In genomic region chr8:89046226-89046625, GRCm38 (mm10) we compare ENCODE assay signal across 9 mouse cellular contexts. TPM values are rescaled to one million over a fixed set of nuclear protein-coding genes. Genes with fewer than 3 reads are reported as not detected.
A peak's percentile ranks its signal among the peaks of the same experiment; 100 is the strongest.
DNase-seq lines count a peak whose midpoint lies in the region; ATAC-seq lines count a peak whose summit lies in the region.
"Had no signal": no experiment of that assay in that cellular context is flagged by ENCODE, and none has a peak within 500 bp of the region (broad histone marks: within the 10 kb centered on the region; RNA-seq: fewer than 3 reads in every experiment).

No protein-coding gene starts in this region.

- peak overlapping the region; percentile 92 for H3K4me2 ChIP-seq in heart, embryonic 13.5 days
- no peak overlapping the region; the same call in 1 of the 2 replicates for H3K4me2 ChIP-seq in intestine, embryonic 16.5 days (ENCODE audit: low read depth, low read length)
- H3K4me2 ChIP-seq in liver, embryonic 15.5 days: peak overlapping the region; percentile 54

- H3K9me3 ChIP-seq in heart, embryonic 13.5 days: no peaks in the 10 kb centered on the region
- H3K9me3 ChIP-seq in embryonic facial prominence, embryonic 10.5 days: no peaks in the 10 kb centered on the region
- no peaks in the 10 kb centered on the region for H3K9me3 ChIP-seq in intestine, embryonic 16.5 days (ENCODE audit: control insufficient read depth, low read length)
- no peaks in the 10 kb centered on the region for H3K9me3 ChIP-seq in liver, embryonic 15.5 days (replicated peaks)

- intact Hi-C loops in heart, postnatal 10 days (cut with DNase I): loop anchor here (10.0 kb wide), 1 partner anchor 529 kb away; no protein-coding TSS in a partner anchor

- peaks cover 81% of the 10 kb centered on the region for H3K27me3 ChIP-seq in heart, embryonic 13.5 days (replicated peaks)
- peaks cover 85% of the 10 kb centered on the region for H3K27me3 ChIP-seq in embryonic facial prominence, embryonic 10.5 days (replicated peaks; ENCODE audit: low read depth, poor library complexity, severe bottlenecking)
- peaks cover 72% of the 10 kb centered on the region for H3K27me3 ChIP-seq in intestine, embryonic 16.5 days (replicated peaks; ENCODE audit: control insufficient read depth, insufficient read depth, low read length)
- peaks cover 83% of the 10 kb centered on the region for H3K27me3 ChIP-seq in liver, embryonic 15.5 days
- H3K27me3 ChIP-seq: CH12.LX had no signal

- H3K36me3 ChIP-seq in heart, embryonic 13.5 days: no peaks in the 10 kb centered on the region
- no peaks in the 10 kb centered on the region for H3K36me3 ChIP-seq in embryonic facial prominence, embryonic 10.5 days (replicated peaks)
- H3K36me3 ChIP-seq in intestine, embryonic 16.5 days (ENCODE audit: control insufficient read depth, insufficient read depth, low read length): no peaks in the 10 kb centered on the region
- no peaks in the 10 kb centered on the region for H3K36me3 ChIP-seq in liver, embryonic 15.5 days (replicated peaks)

- no peak overlapping the region for H3K27ac ChIP-seq in heart, embryonic 13.5 days (replicated peaks)
- H3K27ac ChIP-seq in embryonic facial prominence, embryonic 10.5 days (replicated peaks): peak overlapping the region; percentile 66
- H3K27ac ChIP-seq in intestine, embryonic 16.5 days (ENCODE audit: low read length): no peak overlapping the region
- H3K27ac ChIP-seq in liver, embryonic 15.5 days (replicated peaks): no peak overlapping the region

- peak overlapping the region; percentile 81 for H3K4me3 ChIP-seq in heart, embryonic 13.5 days
- H3K4me3 ChIP-seq in embryonic facial prominence, embryonic 10.5 days: peak overlapping the region; percentile 78
- H3K4me3 ChIP-seq in intestine, embryonic 16.5 days (ENCODE audit: low read length): peak overlapping the region; percentile 23
- 0 out of 2 replicates have a peak overlapping the region, but pooled peaks have one; percentile 20 for H3K4me3 ChIP-seq in liver, embryonic 15.5 days (replicated peaks)

- H3K9ac ChIP-seq in heart, embryonic 13.5 days: peak overlapping the region; percentile 60
- no peak overlapping the region for H3K9ac ChIP-seq in intestine, embryonic 16.5 days (ENCODE audit: low read depth, low read length)
- no peak overlapping the region for H3K9ac ChIP-seq in liver, embryonic 15.5 days

- no peak for DNase-seq in heart, postnatal 10 days
- peak; percentile 76 for DNase-seq in embryonic facial prominence, embryonic 10.5 days (ENCODE audit: low spot score)
- no peak for DNase-seq in adipocyte (ENCODE audit: low spot score)
- DNase-seq in layer of hippocampus, adult 8-10 months (ENCODE audit: low spot score in 2 of 2): no peak

- under 1% methylated on average over 15 of the region's 15 CpGs for WGBS in heart, embryonic 13.5 days
- WGBS in embryonic facial prominence, embryonic 10.5 days: under 1% methylated on average over 14 of the region's 15 CpGs
- 3% methylated on average over 14 of the region's 15 CpGs for WGBS in intestine, embryonic 16.5 days
- under 1% methylated on average over 14 of the region's 15 CpGs for WGBS in liver, embryonic 15.5 days (ENCODE audit: insufficient replicate concordance)

- no peak for ATAC-seq in heart, embryonic 13.5 days (ENCODE audit: extremely low read depth, insufficient number of reproducible peaks, low FRiP score, low TSS enrichment)
- no peak for ATAC-seq in intestine, embryonic 16.5 days
- ATAC-seq in liver, embryonic 15.5 days (ENCODE audit: insufficient read depth): no peak
- no peak for ATAC-seq in cerebellum, adult (ENCODE audit: insufficient number of reproducible peaks, low FRiP score, low TSS enrichment)

- peaks cover 27% of the 10 kb centered on the region for H3K4me1 ChIP-seq in heart, embryonic 13.5 days
- peaks cover 55% of the 10 kb centered on the region for H3K4me1 ChIP-seq in embryonic facial prominence, embryonic 10.5 days
- H3K4me1 ChIP-seq in intestine, embryonic 16.5 days (ENCODE audit: control insufficient read depth, insufficient read depth, low read length): peaks cover 32% of the 10 kb centered on the region
- no peaks in the 10 kb centered on the region for H3K4me1 ChIP-seq in liver, embryonic 15.5 days (replicated peaks)

RNA-seq across cellular contexts. Expression of gene Sall1, which starts 2.3 kb away (rescaled TPM):
- polyA plus RNA-seq in heart, embryonic 13.5 days (2015; fragmentation: Nextera tagmentation; extraction: Ambion mirVana): 3.9 and 4.1 TPM in 2 replicates
- 1 to 10 TPM; 2.0 to 2.8 TPM for total RNA-seq in heart, postnatal 10 days (2021)
- polyA plus RNA-seq in embryonic facial prominence, embryonic 10.5 days (2016; fragmentation: Nextera tagmentation; extraction: Ambion mirVana): 4.7 and 6.3 TPM in 2 replicates
- polyA plus RNA-seq in intestine, embryonic 16.5 days (2015; fragmentation: Nextera tagmentation; extraction: Ambion mirVana): 1.8 and 1.9 TPM in 2 replicates
- 0.99 and 1.0 TPM in 2 replicates for polyA plus RNA-seq in liver, embryonic 15.5 days (2015; fragmentation: Nextera tagmentation; extraction: Ambion mirVana)
- 10 to 100 TPM; 13.0 to 26.1 (median 19.3) TPM for total RNA-seq in layer of hippocampus, adult 8-10 months (2022)
- total RNA-seq: CH12.LX had no signal

Comparison
In these comparisons a context has a peak if more than half of its experiments do, and no peak if none do; other contexts are left out.
1. H3K4me3 ChIP-seq: peak in every context shown above with its lines; median percentile 81 in heart, embryonic 13.5 days; 78 in embryonic facial prominence, embryonic 10.5 days; 23 in intestine, embryonic 16.5 days; 20 in liver, embryonic 15.5 days.